Mouse (Mus musculus) liver, embryonic 14.5 days (tissue): ENCODE data around the gene Gm45337.

Experiments
- CTCF ChIP-seq: IDR thresholded peaks from 2 replicates; pipeline ENCODE4 v1.5.1; 2016; ENCODE audit warnings: antibody characterized with exemption, low read depth, control low read depth
- EP300 ChIP-seq: IDR thresholded peaks from 2 replicates; pipeline ENCODE4 v1.6.1; 2016; ENCODE audit warnings: antibody characterized with exemption, low read depth

DNA sequence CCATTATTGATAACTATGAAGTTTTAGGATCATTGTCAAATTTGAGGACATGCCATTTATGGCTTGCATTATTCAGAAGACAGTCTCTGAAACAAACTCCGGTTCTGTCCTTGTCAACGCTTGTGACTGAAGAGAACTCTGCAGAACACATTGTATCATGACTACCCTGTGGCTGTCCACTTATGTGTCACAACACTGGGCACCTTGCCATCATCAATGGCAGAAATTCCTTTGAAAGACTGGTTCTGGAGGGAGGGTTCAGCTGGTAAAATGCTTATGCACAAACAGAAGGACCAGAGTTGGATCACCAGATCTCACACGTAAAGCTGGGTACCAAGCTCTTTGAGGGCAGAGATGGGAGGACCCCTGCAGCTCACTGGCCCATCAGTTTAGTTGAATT lies 15.0 kb upstream of the Gm45337 start:
- TF ChIP-seq EP300 (no peak), CTCF (no peak)
